Mouse (Mus musculus) CH12.LX (cell line): ENCODE data around the gene Lcn6. TPM values are rescaled to one million over a fixed set of nuclear protein-coding genes. Genes with fewer than 3 reads are reported as not detected.
"Not testable (repeated sequence)": the region's sequence is repeated elsewhere in the genome, so short reads cannot be mapped to it uniquely, and the experiment has no call there.

ENCODE experiments used
- DNase-seq: peaks from one replicate; pipeline ENCODE4 v3.0.0-alpha.2; 2013; ENCODE audit errors: extremely low read depth
- H3K27ac ChIP-seq: 2 replicates; pipeline ENCODE4 v1.5.1; 2012; ENCODE audit warnings: low read depth, mild to moderate bottlenecking, control low read depth, moderate library complexity; ENCODE audit not compliant: insufficient read depth
- H3K27me3 ChIP-seq: replicated peaks from 2 replicates; pipeline ENCODE3; 2012; ENCODE audit warnings: inconsistent platforms
- H3K36me3 ChIP-seq, 2 experiments: replicated peaks in 1 of 2; 2 replicates each; pipeline versions ENCODE3 to v1.6.1; 2012; ENCODE audit warnings: inconsistent platforms in 1 of 2, low read length in 1 of 2, mild to moderate bottlenecking in 1 of 2, mixed read lengths in 1 of 2, moderate library complexity in 1 of 2; ENCODE audit not compliant: control insufficient read depth in 1 of 2, insufficient read depth in 1 of 2
- H3K4me1 ChIP-seq, 2 experiments: 2 replicates each; pipeline ENCODE4 v1.6.1; 2012; ENCODE audit warnings: inconsistent platforms in 1 of 2, moderate library complexity in 1 of 2; ENCODE audit not compliant: insufficient read depth in 2 of 2, control insufficient read depth in 1 of 2
- H3K4me2 ChIP-seq: 2 replicates; pipeline ENCODE4 v1.6.1; 2012; ENCODE audit warnings: low read depth, mild to moderate bottlenecking, control low read depth; ENCODE audit not compliant: poor library complexity, insufficient read depth, severe bottlenecking
- H3K4me3 ChIP-seq, 3 experiments: fragments of 150-350 bp in 1 of 3; sonication (generic) in 1 of 3; replicated peaks in 1 of 3; 2 replicates each; pipeline versions ENCODE3 to v1.5.1; 2011 to 2012; ENCODE audit warnings: low read depth in 2 of 3, low read length in 2 of 3, mild to moderate bottlenecking in 2 of 3, moderate library complexity in 2 of 3, control low read depth in 1 of 3, improper control_type of control experiment in 1 of 3, inconsistent platforms in 1 of 3, mixed read lengths in 1 of 3; ENCODE audit not compliant: poor library complexity in 1 of 3
- H3K79me2 ChIP-seq: replicated peaks from 2 replicates; pipeline ENCODE4 v1.6.1; 2012; ENCODE audit warnings: mild to moderate bottlenecking, moderate library complexity; ENCODE audit not compliant: control insufficient read depth, poor library complexity, insufficient read depth, severe bottlenecking; ENCODE audit errors: extremely low read depth
- H3K9ac ChIP-seq: 2 replicates; pipeline ENCODE4 v1.6.1; 2012; ENCODE audit warnings: low read depth, mild to moderate bottlenecking, control low read depth, moderate library complexity; ENCODE audit not compliant: insufficient read depth
- H3K9me3 ChIP-seq: replicated peaks from 2 replicates; pipeline ENCODE3; 2012; ENCODE audit warnings: low read length, inconsistent platforms, mixed read lengths
- CHD1 ChIP-seq: IDR thresholded peaks from 2 replicates; pipeline ENCODE4 v1.6.1; 2012; ENCODE audit warnings: low read depth, low read length, improper control_type of control experiment, inconsistent platforms
- CTCF ChIP-seq, 2 experiments: IDR thresholded peaks in 1 of 2; conservative IDR thresholded peaks in 1 of 2; 2 replicates each; pipeline ENCODE4 v1.5.1; 2011 to 2012; ENCODE audit warnings: low read depth in 2 of 2, low read length in 2 of 2, improper control_type of control experiment in 1 of 2, inconsistent platforms in 1 of 2, mild to moderate bottlenecking in 1 of 2, moderate library complexity in 1 of 2
- E2F4 ChIP-seq: IDR thresholded peaks from 2 replicates; pipeline ENCODE4 v1.6.1; 2011; ENCODE audit warnings: low read depth, low read length, improper control_type of control experiment; ENCODE audit not compliant: insufficient replicate concordance
- EP300 ChIP-seq: IDR thresholded peaks from 2 replicates; pipeline ENCODE4 v1.6.1; 2011; ENCODE audit warnings: low read length, improper control_type of control experiment
- HCFC1 ChIP-seq: IDR thresholded peaks from 2 replicates; pipeline ENCODE4 v1.6.1; 2012; ENCODE audit warnings: low read depth, mild to moderate bottlenecking, inconsistent platforms, low read length, improper control_type of control experiment
- IRF4 ChIP-seq: IDR thresholded peaks from 2 replicates; pipeline ENCODE4 v1.6.1; 2014; ENCODE audit warnings: low read depth, mild to moderate bottlenecking, inconsistent platforms, low read length, improper control_type of control experiment
- JUN ChIP-seq: IDR thresholded peaks from 2 replicates; pipeline ENCODE4 v1.6.1; 2011; ENCODE audit warnings: low read depth, mild to moderate bottlenecking, low read length, improper control_type of control experiment, moderate library complexity; ENCODE audit not compliant: insufficient read depth
- JUND ChIP-seq: conservative IDR thresholded peaks from 2 replicates; pipeline ENCODE4 v1.6.1; 2011; ENCODE audit warnings: low read depth, low read length, improper control_type of control experiment
- MAZ ChIP-seq: IDR thresholded peaks from 2 replicates; pipeline ENCODE4 v1.6.1; 2012; ENCODE audit warnings: low read depth, mild to moderate bottlenecking, inconsistent platforms, low read length, improper control_type of control experiment, moderate library complexity
- MEF2A ChIP-seq: IDR thresholded peaks from 2 replicates; pipeline ENCODE4 v1.6.1; 2014; ENCODE audit warnings: low read depth, mild to moderate bottlenecking, inconsistent platforms, low read length, improper control_type of control experiment, borderline replicate concordance
- NELFE ChIP-seq: IDR thresholded peaks from 2 replicates; pipeline ENCODE4 v1.6.1; 2011; ENCODE audit warnings: low read depth, low read length, improper control_type of control experiment
- POLR2AphosphoS2 ChIP-seq: IDR thresholded peaks from 2 replicates; pipeline ENCODE4 v1.6.1; 2011; ENCODE audit warnings: low read depth, low read length, improper control_type of control experiment
- RCOR1 ChIP-seq: conservative IDR thresholded peaks from 2 replicates; pipeline ENCODE4 v1.6.1; 2012; ENCODE audit warnings: low read depth, mild to moderate bottlenecking, inconsistent platforms, low read length, improper control_type of control experiment
- SIN3A ChIP-seq: IDR thresholded peaks from 2 replicates; pipeline ENCODE4 v1.6.1; 2012; ENCODE audit warnings: low read length, improper control_type of control experiment, inconsistent platforms
- UBTF ChIP-seq: IDR thresholded peaks from 2 replicates; pipeline ENCODE4 v1.6.1; 2012; ENCODE audit warnings: low read depth, mild to moderate bottlenecking, inconsistent platforms, low read length, improper control_type of control experiment, moderate library complexity
- USF1 ChIP-seq: IDR thresholded peaks from 2 replicates; pipeline ENCODE4 v1.6.1; 2014; ENCODE audit warnings: low read depth, mild to moderate bottlenecking, inconsistent platforms, low read length, improper control_type of control experiment
- USF2 ChIP-seq: conservative IDR thresholded peaks from 2 replicates; pipeline ENCODE4 v1.6.1; 2011; ENCODE audit warnings: low read depth, low read length, improper control_type of control experiment
- ZC3H11A ChIP-seq: IDR thresholded peaks from 2 replicates; pipeline ENCODE4 v1.6.1; 2012; ENCODE audit warnings: low read depth, mild to moderate bottlenecking, inconsistent platforms, low read length, improper control_type of control experiment
- ZKSCAN1 ChIP-seq: IDR thresholded peaks from 2 replicates; pipeline ENCODE4 v1.6.1; 2012; ENCODE audit warnings: low read depth, inconsistent platforms, low read length, improper control_type of control experiment, borderline replicate concordance
- dilution Hi-C: fragments of 300-500 bp; cut with MboI; formaldehyde crosslinking; loops from 2 replicates; pipeline ENCODE4 v1.14.3; 2020; ENCODE audit warnings: low sequenced_read_pairs; ENCODE audit not compliant: extremely low pct_unique_long_range_greater_than_20kb, extremely low pct_ligation_motif_present
- in situ Hi-C: fragments of 300-500 bp; cut with MboI; formaldehyde crosslinking; loops from 3 replicates; pipeline ENCODE4 v1.14.3; 2019; ENCODE audit warnings: low sequenced_read_pairs, low pct_ligation_motif_present, low pct_unique_long_range_greater_than_20kb, mixed read lengths
- polyA plus RNA-seq: library from polyadenylated mRNA; unstranded; fragments of >175 nt; gene quantifications from 2 replicates; pipeline ENCODE4 v1.2.1, GENCODE M21; 2012; ENCODE audit warnings: low read depth; ENCODE audit not compliant: insufficient read length
- total RNA-seq, 2 experiments: library from RNA; depleted of rRNA; stranded (reverse); fragments of 300-350 nt in 1 of 2; fragments of >200 nt in 1 of 2; gene quantifications; 2 replicates each; pipeline ENCODE4 v1.2.3; 2012 to 2014

Lcn6 gene
- total and polyA plus RNA-seq, 3 experiments: not detected

DNA sequence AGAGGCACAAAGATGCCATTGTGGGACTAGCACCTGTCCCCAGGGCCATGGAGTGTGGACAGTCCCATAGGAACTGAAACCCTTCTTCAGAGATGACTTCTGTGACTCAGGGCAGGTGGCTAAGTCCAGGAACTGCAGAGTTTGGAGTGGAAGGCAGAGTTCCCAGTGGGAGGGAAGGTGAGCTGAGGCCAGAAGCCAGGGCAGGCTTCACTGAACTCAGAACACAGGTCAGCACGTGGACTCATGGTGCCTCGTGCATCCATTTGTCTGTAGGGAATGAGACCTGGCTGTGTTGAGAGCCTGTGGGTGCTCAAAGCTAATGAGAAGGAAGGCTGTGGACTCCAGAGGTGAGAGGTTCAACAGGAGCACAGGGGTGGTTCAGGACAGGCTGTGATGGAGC is 22.1 kb downstream of the Lcn6 start:
- Histone ChIP-seq H3K9ac (no peak overlapping the region), H3K4me3 (no peak overlapping the region), H3K9me3 (no peaks in the 10 kb centered on the region), H3K27me3 (peaks cover 10% of the 10 kb centered on the region), H3K27ac (no peak overlapping the region), H3K36me3 (no peaks in the 10 kb centered on the region), H3K79me2 (no peaks in the 10 kb centered on the region), H3K4me1 (peaks cover 5 to 36% of the 10 kb centered on the region in 2 experiments; a peak in 2 of 4 replicates), H3K4me2 (no peak overlapping the region)
- dilution Hi-C loops: no loop called here
- in situ Hi-C loops: no loop called here
- DNase-seq: no peak
- TF ChIP-seq USF2 (no peak), JUND (no peak), UBTF (no peak)

DNA sequence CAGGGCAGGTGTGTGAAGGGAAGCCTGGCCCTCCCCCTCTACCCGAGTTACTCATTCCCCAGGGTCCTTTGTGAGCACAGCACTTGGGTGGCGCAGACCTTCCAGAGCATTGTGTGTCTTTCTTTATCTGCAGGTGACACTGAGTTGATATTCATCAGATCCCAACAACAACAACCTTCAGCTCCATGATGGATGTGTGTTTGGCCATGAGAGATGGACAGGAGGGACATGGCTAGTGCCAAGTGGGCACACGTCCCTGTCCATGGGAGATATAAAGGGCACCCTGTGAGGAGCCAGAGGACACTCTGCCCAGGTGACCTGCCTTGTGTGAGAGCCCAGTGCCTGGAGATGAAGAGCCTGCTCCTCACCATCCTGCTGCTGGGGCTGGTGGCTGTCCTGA is 23.2 kb downstream of the Lcn6 start, which contains the start of gene Obp2a:
Obp2a (plus strand) TSS at position 301 of the 400 bp plus-strand sequence.
- H3K4me1 ChIP-seq: peaks cover 5 to 36% of the 10 kb centered on the region in 2 experiments; a peak in 2 of 4 replicates
- dilution Hi-C loops, DNase-seq, H3K9ac ChIP-seq, H3K4me3 ChIP-seq, H3K4me2 ChIP-seq, H3K27ac ChIP-seq, H3K36me3 ChIP-seq, in situ Hi-C loops, H3K79me2 ChIP-seq, H3K9me3 ChIP-seq: not testable (repeated sequence)
- peaks cover 17% of the 10 kb centered on the region for H3K27me3 ChIP-seq

DNA sequence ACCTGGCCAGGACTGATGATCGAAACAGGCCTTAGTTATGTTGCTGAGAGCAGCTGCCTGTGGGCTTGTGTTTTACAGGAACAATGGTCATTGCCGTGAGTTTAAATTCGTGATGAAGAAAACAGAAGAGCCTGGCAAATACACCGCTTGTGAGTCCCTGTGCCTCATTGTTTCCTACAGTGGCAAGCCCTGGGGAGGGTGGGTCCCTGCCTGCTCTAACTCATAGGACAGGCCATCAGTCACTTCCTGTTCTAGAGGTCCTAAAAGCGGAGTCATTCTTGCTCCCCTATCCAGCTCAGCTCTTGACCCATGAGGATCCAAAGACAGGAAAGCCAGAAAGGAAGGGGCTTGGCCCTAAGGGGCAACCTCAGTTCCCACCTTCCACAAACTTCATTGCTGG is 24.4 kb downstream of the Lcn6 start:
- no peak overlapping the region for H3K9ac ChIP-seq
- dilution Hi-C loops (no loop called here), in situ Hi-C loops (no loop called here)
- no peaks in the 10 kb centered on the region for H3K9me3 ChIP-seq
- peak; percentile 25 for DNase-seq
- TF ChIP-seq USF1: no peak
- TF ChIP-seq CTCF (conservative IDR thresholded peaks at IDR 0.05 in 1 of 2, IDR thresholded peaks at IDR 0.05 in 1 of 2; ENCODE audit: low read depth in 2 of 2, low read length in 2 of 2): no peak
- TF ChIP-seq MAZ: no peak
- no peak for TF ChIP-seq E2F4
- TF ChIP-seq ZKSCAN1: no peak
- TF ChIP-seq CHD1: no peak
- TF ChIP-seq MEF2A: no peak
- TF ChIP-seq IRF4: no peak
- no peak for TF ChIP-seq NELFE
- TF ChIP-seq SIN3A: no peak
- no peak for TF ChIP-seq EP300
- no peak for TF ChIP-seq RCOR1
- no peak for TF ChIP-seq HCFC1
- TF ChIP-seq ZC3H11A: no peak
- TF ChIP-seq POLR2AphosphoS2: no peak
- TF ChIP-seq JUN: no peak
- H3K4me2 ChIP-seq: no peak overlapping the region
- no peaks in the 10 kb centered on the region for H3K79me2 ChIP-seq
- peaks cover 17% of the 10 kb centered on the region for H3K27me3 ChIP-seq
- H3K27ac ChIP-seq: no peak overlapping the region
- H3K36me3 ChIP-seq: no peaks in the 10 kb centered on the region
- no peak overlapping the region for H3K4me3 ChIP-seq
- peaks cover 5 to 36% of the 10 kb centered on the region in 2 experiments; a peak in 2 of 4 replicates for H3K4me1 ChIP-seq
